Mouse (Mus musculus) kidney, adult 8-10 months (tissue): ENCODE data around the gene Nkx2-1.
"Not testable (repeated sequence)": the region's sequence is repeated elsewhere in the genome, so short reads cannot be mapped to it uniquely, and the experiment has no call there.

Experiments
- DNase-seq, 2 experiments: peaks; one replicate each; pipeline ENCODE4 v3.0.0; 2022

Gene Nkx2-1

GRCm38 (mm10) chr12:56536884-56537265 is at the start of gene Nkx2-1:
TSS of gene Nkx2-1 (minus strand) at chr12:56536908.
- no peak for DNase-seq

DNA sequence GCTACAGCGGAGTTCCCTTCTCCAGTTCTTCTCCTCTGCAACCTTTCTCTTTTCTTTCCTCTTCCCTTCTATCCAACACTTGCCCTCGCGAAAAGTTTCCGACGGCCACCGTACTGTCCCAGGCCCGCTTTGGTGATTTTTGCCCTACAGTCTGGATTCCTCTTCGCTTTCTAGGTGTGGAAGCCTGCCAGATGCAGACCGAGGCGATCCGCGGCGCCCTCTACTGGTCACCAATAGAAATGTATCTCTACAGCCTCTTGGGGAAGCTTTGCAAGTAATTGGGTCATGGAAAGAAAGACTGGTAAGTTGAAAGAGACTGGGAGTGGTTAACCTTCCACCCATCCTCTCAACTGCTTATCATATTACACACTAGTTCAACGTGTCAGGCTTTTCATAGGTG is 4.4 kb upstream of the Nkx2-1 start:
- peak; percentile 63 to 74 for DNase-seq

GRCm38 (mm10) chr12:56540591-56540990 is 3.9 kb upstream of the Nkx2-1 start:
- no peak for DNase-seq

DNA sequence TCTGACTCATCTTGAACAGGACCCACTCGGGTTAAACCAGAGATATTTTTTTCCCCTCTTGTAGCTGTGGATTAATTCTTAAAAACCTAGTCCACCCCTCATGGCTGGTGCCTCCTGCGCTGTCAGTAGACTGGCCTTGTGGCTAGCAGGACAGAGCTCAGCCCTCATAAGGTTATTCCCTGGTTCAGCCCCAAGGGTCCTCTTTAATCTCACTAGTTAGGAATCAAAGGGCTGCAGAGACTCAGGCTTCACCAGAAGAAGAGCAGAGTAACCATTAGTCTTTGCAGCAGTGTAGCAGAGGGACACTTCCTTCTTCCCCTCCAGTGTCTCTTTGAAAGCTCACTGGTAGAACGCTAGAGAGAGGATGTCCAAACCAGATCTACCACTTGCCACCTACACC is 1.9 kb upstream of the Nkx2-1 start:
- DNase-seq, result no peak

DNA sequence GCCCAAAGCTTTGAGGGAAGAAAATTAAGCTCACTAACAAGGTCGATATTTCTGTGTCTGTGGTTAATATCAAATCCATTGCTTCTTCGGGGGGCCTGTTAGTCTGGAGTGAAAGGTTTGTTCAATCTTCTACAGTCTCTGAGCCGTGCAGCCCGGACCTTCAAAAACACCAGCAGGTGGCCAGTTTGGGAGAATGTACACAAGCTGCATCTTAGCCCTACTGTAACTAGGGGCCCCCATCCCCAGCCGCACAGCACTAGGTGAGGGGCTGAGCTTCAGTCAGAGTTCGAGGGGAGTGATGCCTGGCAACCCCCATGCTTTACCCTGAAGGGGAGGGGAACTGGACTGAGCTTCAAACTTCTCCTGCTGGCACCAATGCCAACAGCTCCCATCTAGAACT is 1.2 kb upstream of the Nkx2-1 start:
- DNase-seq, result no peak

- DNase-seq, result no peak
These were observed 634 bp upstream of the Nkx2-1 start for GRCm38 (mm10) chr12:56537342-56537741.

- DNase-seq, result no peak
These were observed 379 bp downstream of the Nkx2-1 start for GRCm38 (mm10) chr12:56536174-56536883.

- no peak for DNase-seq
These were observed 1.1 kb downstream of the Nkx2-1 start for GRCm38 (mm10) chr12:56535411-56536173.

DNA sequence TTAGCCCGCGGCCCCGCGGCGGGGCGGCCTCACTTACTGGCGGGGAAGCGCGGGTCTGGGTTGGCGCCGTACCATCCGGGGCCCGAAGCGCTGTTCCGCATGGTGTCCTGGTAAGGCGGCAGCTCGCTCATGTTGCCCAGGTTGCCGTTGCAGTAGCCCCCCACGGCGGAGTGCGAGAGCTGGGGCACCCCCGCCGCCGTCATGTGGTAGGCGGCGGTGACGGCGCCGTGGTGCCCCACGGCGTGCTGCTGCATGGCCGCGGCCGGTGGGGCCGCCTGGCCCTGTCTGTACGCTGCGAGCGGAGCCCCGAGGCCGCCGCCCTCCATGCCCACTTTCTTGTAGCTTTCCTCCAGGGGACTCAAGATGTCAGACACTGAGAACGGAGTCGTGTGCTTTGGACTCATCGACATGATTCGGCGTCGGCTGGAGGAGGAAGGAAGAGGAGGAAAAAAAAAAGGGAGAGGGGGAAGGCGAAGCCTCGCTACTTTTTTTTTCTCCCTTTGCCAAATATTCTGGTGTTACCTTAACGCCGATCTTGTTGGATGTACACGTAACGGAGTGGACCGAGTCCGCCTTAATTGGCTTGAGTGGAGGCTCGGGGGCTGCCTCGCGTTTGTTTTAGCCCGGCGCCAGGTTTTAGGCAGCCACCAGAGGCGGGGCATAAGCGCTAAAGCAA is 1.9 kb downstream of the Nkx2-1 start:
- DNase-seq, result no peak

DNA sequence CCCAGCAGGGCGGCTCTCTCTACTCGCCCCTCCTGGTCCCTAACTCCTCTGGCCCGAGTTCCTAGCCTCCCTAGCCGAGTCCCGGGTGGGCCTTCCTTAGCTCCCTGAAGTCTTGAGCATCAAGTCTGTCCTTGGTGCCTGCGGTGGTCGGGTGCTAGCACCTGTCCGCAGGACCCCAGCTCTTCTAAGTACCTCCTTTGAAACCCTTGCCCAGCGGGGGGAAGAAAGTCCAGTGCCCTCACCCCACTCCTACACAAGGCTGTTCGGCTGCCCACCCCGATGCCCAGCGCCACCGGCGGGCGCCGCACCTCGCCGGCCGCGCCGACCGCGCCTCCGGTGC is 2.4 kb downstream of the Nkx2-1 start:
- no peak for DNase-seq

DNA sequence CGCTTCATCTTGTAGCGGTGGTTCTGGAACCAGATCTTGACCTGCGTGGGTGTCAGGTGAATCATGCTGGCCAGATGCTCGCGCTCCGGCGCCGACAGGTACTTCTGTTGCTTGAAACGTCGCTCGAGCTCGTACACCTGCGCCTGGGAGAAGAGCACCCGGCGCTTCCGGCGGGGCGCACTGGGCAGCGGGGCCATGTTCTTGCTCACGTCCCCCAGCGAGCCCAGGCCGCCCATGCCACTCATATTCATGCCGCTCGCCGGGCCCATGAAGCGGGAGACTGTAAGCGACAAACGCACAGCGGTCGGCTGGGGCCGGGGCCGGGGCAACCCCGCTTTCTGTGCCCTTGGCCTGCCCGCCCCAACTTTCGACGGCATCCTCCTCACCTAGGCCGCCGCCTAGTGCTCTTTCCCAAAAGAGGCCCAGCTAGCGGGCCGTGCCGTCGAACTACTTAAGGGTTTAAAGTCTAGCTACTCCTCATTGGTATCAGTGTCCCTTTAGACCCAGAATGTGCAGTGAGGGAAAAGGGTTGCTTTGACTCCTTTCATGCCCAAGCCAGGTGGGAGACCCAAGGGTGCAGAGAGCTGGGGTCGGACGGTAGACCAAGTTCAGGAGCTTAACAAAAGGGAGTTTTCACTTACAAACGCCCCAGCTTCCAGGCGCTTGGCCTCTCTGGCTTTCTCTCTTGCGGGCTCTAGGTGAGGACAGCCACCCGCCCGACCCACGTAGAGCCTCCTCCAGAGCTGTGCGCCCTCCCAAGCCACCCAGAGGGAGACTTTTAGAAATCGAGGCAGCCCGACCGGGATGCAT is 3.0 kb downstream of the Nkx2-1 start:
- no peak for DNase-seq

DNA sequence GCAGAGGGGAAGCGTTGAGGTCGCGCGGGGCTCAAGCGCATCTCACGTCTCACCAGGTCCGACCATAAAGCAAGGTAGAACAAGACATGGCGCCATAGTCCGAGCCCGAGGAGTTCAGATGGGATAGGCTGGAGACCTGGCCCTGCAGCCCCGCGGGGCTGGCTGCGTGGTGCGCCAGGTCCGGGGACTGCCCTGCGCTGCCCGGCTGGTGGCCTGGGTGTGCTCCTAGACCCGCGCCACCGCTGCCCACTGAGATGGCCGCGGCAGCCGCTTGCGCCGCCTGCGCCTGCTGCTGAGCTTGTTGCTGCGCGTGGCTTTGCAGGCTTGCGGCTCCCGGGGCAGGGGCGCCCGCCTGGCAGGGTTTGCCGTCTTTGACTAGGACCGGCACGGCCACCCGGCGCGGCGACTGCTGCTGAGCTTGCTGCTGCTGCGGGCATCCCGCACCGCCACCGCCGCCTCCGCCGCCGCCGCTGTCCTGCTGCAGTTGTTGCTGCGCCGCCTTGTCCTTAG is 3.7 kb downstream of the Nkx2-1 start:
- no peak for DNase-seq

DNA sequence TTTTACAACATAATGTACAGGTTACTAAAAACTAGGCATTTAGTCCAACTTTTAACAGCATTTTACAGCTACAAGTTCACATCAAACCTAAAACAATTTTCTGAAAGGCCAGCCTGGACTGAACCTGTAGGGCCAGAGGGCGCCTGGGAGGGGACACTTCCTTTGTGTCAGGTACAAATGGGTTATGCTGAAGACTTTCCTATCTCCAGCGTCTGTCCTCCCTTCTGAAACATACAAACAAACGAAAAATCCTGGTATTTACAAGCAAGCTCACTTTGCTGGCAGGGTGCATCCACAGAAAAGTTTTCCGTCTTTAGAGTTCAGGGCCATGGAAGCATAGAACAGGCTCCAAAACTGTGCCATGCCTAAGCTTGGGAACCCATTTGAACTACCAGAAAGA is 4.6 kb downstream of the Nkx2-1 start:
- DNase-seq, result no peak

DNA sequence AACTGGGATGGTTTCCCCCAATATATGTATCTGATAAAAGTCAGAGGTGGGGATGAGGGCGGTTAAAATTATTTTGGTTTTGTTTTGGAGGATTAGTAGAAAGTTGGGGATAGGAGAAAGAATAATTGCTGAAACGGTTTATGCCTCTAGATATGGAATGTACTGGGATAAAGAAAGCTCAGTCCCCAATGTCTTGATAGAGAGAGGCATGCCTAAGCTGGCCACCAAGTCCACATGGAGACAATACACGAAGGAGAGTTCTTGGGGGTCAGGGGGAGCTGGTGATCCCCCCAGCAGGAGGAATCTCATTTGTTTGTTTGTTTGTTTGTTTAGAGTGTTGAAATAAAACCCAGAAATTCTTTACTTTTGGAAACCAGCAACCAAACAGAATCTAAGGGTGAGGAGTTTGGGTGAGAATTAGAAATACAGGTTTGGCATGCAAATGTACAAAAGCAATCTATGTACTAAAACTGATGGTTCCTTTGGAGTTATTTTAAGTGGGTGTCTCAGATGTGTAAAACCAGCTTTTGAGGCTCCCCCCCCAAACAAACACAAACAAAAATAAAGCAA is 5.6 kb downstream of the Nkx2-1 start:
- no peak for DNase-seq

DNA sequence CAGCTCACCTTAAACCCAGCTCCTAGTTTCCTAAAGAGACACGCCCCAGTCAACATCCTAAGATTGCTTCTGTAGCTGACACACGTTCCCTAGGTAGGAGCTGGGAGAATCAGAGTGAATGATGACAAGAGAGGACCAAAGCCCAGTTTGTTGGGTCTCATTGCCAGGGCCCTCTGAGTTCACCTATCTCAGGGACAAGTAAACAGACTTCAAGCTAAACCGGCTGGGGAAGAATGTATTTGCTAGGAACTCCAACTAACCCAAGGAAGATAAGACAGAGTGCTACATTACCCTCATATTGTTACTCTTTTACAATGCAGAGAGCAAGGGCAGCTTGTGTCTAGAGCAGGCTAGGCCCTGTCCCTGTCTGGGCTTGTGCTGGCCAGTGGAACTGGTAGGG is 6.8 kb downstream of the Nkx2-1 start:
- no peak for DNase-seq

GRCm38 (mm10) chr12:56528881-56529681 is 7.6 kb downstream of the Nkx2-1 start:
- DNase-seq, result no peak

- no peak for DNase-seq
These were observed 8.6 kb downstream of the Nkx2-1 start for GRCm38 (mm10) chr12:56528034-56528570.

- no peak for DNase-seq
These were observed 9.6 kb downstream of the Nkx2-1 start for GRCm38 (mm10) chr12:56527071-56527470.

DNA sequence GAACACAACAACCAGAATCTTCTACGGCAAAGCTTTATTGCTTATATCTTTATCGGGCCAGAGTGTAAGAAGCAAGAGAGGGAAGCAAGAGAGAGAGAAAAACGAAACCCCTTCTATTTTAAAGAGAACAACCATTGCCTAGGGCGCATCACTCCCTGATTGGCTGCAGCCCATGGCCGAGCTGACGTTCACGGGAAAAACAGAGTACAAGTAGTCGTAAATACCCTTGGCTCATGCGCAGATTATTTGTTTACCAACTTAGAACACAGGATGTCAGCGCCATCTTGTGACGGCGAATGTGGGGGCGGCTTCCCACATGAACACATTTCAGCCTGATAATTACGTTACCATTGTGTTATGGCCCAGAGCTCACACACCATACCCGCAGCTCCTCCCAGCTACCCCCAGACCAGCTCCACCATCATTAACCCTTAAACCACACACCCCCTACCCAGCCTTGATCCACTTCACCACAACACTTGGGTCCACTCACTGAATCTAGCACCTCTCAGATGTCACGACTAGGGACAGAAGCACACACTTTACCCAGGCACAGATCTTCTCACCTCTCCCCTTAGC is 11.4 kb downstream of the Nkx2-1 start:
- not testable (repeated sequence) for DNase-seq

GRCm38 (mm10) chr12:56524201-56524600 is 12.5 kb downstream of the Nkx2-1 start:
- no peak for DNase-seq

DNA sequence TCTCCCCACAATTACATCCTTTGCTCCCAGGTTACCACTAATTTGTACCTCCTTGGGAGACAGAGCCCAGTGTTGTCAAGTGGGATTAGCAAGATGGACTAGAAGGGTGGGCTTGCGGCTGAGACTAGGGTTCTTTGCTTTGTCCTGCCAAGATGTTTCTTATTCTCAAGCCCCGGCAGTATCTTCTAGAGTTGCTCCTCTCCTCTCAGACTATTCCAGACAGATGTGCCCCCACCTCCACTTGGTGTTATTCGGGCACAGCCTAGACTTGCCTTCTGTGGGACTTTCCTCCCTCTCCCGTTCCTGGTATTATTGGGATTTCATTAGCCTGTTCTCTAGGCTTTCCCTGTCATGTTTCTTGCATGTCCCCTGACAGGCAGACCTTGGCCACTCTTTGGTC is 14.5 kb downstream of the Nkx2-1 start:
- no peak for DNase-seq
